Mouse (Mus musculus) MEL (cell line): ENCODE measurements at regions not wholly inside any gene's neighbourhood (a gene's known extent, or its start where the extent isn't known, plus 50 kb on each side); places are given as distances from the start of the nearest gene placed in this dataset.

Experiments used
- CTCF ChIP-seq, 3 experiments: IDR thresholded peaks in 2 of 3; conservative IDR thresholded peaks in 1 of 3; 2 replicates each; pipeline ENCODE4 v1.5.1; 2011 to 2012; ENCODE audit warnings: low read length in 3 of 3, low read depth in 2 of 3, mild to moderate bottlenecking in 2 of 3, improper control_type of control experiment in 1 of 3, inconsistent platforms in 1 of 3, mixed read lengths in 1 of 3, moderate library complexity in 1 of 3; ENCODE audit not compliant: control insufficient read depth in 1 of 3, insufficient read depth in 1 of 3, poor library complexity in 1 of 3, severe bottlenecking in 1 of 3
- EP300 ChIP-seq, 2 experiments: IDR thresholded peaks; 2 replicates each; pipeline ENCODE4 v1.6.1; 2011; ENCODE audit warnings: improper control_type of control experiment in 2 of 2, low read length in 2 of 2, low read depth in 1 of 2, mild to moderate bottlenecking in 1 of 2
- GATA1 ChIP-seq: IDR thresholded peaks from 2 replicates; pipeline ENCODE4 v1.6.1; 2011; ENCODE audit warnings: low read depth, low read length, improper control_type of control experiment
- JUND ChIP-seq: IDR thresholded peaks from 2 replicates; pipeline ENCODE4 v1.6.1; 2011; ENCODE audit warnings: low read depth, mild to moderate bottlenecking, improper control_type of control experiment, low read length
- MAFK ChIP-seq: IDR thresholded peaks from 2 replicates; pipeline ENCODE4 v1.6.1; 2011; ENCODE audit warnings: low read depth, mild to moderate bottlenecking, low read length, improper control_type of control experiment, borderline replicate concordance
- POLR2A ChIP-seq, 2 experiments: IDR thresholded peaks; 2 replicates each; pipeline ENCODE4 v1.6.1; 2011 to 2012; ENCODE audit warnings: low read length in 2 of 2, mild to moderate bottlenecking in 2 of 2, control low read depth in 1 of 2, improper control_type of control experiment in 1 of 2, low read depth in 1 of 2, moderate library complexity in 1 of 2; ENCODE audit not compliant: control insufficient read depth in 1 of 2, insufficient read depth in 1 of 2, poor library complexity in 1 of 2
- ZKSCAN1 ChIP-seq: IDR thresholded peaks from 2 replicates; pipeline ENCODE4 v1.6.1; 2012; ENCODE audit warnings: low read depth, mild to moderate bottlenecking, inconsistent platforms, low read length, improper control_type of control experiment, moderate library complexity
- ZNF384 ChIP-seq: IDR thresholded peaks from 2 replicates; pipeline ENCODE4 v1.6.1; 2012; ENCODE audit warnings: low read depth, mild to moderate bottlenecking, inconsistent platforms, low read length, improper control_type of control experiment

DNA sequence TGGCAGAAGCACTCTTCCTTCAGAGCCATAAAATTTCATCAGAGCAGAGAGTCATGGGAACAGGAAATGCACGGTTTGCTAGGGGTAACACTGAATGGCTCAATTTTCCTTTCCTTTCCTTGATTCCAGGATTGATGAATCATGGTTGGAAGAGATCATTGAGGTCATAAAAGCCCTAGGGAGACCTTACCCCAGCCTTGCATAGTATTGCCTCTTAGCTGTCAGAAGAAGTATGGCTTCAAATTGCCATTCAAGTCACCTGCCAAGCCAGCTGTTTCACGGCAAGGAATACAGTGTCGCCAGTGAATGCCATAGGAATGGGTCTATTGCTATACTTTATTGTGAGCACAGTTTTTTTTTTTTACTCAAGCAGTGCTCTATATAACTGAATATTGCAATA lies 162.4 kb upstream of the Pter start:
- TF ChIP-seq POLR2A (IDR thresholded peaks at IDR 0.05; ENCODE audit: control insufficient read depth in 1 of 2, insufficient read depth in 1 of 2, low read depth in 1 of 2, low read length in 2 of 2, poor library complexity in 1 of 2) (no peak), MAFK (no peak), ZNF384 (no peak), CTCF (IDR thresholded peaks at IDR 0.05 in 2 of 3, conservative IDR thresholded peaks at IDR 0.05 in 1 of 3; ENCODE audit: control insufficient read depth in 1 of 3, insufficient read depth in 1 of 3, low read depth in 2 of 3, low read length in 3 of 3, poor library complexity in 1 of 3, severe bottlenecking in 1 of 3) (no peak), GATA1 (no peak), JUND (no peak), EP300 (IDR thresholded peaks at IDR 0.05; ENCODE audit: low read depth in 1 of 2, low read length in 2 of 2) (no peak), ZKSCAN1 (no peak)
